Mouse (Mus musculus) intestine, embryonic 15.5 days (tissue): ENCODE measurements around the gene Rtf1. TPM values are rescaled to one million over a fixed set of nuclear protein-coding genes. Genes with fewer than 3 reads are reported as not detected.
A peak's percentile ranks its signal among the peaks of the same experiment; 100 is the strongest.

Experiments used
- ATAC-seq: fragments of 200-750 bp; cut with Nextera tagmentation; 2 replicates; pipeline ENCODE4 v1.8.0; 2017; ENCODE audit warnings: moderate TSS enrichment, moderate library complexity
- H3K27ac ChIP-seq: fragments of 300-500 bp; sonication (generic); 2 replicates; pipeline ENCODE4 v1.5.1; 2015; ENCODE audit warnings: mild to moderate bottlenecking, inconsistent platforms
- H3K27me3 ChIP-seq: fragments of 300-500 bp; sonication (generic); replicated peaks from 2 replicates; pipeline ENCODE4 v1.6.1; 2015; ENCODE audit warnings: inconsistent platforms
- H3K36me3 ChIP-seq: fragments of 300-500 bp; sonication (generic); 2 replicates; pipeline ENCODE4 v1.6.1; 2015; ENCODE audit warnings: inconsistent platforms
- H3K4me1 ChIP-seq: fragments of 300-500 bp; sonication (generic); replicated peaks from 2 replicates; pipeline ENCODE4 v1.6.1; 2015; ENCODE audit warnings: inconsistent platforms
- H3K4me2 ChIP-seq: fragments of 300-500 bp; sonication (generic); replicated peaks from 2 replicates; pipeline ENCODE4 v1.6.1; 2015; ENCODE audit warnings: mild to moderate bottlenecking, inconsistent platforms
- H3K4me3 ChIP-seq: fragments of 300-500 bp; sonication (generic); replicated peaks from 2 replicates; pipeline ENCODE4 v1.5.1; 2015; ENCODE audit warnings: inconsistent platforms
- H3K9ac ChIP-seq: fragments of 300-500 bp; sonication (generic); 2 replicates; pipeline ENCODE4 v1.6.1; 2015; ENCODE audit warnings: inconsistent platforms
- H3K9me3 ChIP-seq: fragments of 300-500 bp; sonication (generic); 2 replicates; pipeline ENCODE4 v1.6.1; 2016; ENCODE audit warnings: inconsistent platforms
- WGBS: fragments of 180-500 bp; shearing (Covaris S2); methylation state at CpG from one replicate; pipeline ENCODE4 v1.1.7; 2015; 5-methylcytosine and 5-hydroxymethylcytosine counted together
- polyA plus RNA-seq: library from polyadenylated mRNA; unstranded; fragments of >200 nt; fragmentation: Nextera tagmentation; extraction: Ambion mirVana; gene quantifications from 2 replicates; pipeline ENCODE4 v1.2.1, GENCODE M21; 2015

Rtf1 gene
- polyA plus RNA-seq, 1 experiment from 2014 or later = 34.8 TPM

DNA sequence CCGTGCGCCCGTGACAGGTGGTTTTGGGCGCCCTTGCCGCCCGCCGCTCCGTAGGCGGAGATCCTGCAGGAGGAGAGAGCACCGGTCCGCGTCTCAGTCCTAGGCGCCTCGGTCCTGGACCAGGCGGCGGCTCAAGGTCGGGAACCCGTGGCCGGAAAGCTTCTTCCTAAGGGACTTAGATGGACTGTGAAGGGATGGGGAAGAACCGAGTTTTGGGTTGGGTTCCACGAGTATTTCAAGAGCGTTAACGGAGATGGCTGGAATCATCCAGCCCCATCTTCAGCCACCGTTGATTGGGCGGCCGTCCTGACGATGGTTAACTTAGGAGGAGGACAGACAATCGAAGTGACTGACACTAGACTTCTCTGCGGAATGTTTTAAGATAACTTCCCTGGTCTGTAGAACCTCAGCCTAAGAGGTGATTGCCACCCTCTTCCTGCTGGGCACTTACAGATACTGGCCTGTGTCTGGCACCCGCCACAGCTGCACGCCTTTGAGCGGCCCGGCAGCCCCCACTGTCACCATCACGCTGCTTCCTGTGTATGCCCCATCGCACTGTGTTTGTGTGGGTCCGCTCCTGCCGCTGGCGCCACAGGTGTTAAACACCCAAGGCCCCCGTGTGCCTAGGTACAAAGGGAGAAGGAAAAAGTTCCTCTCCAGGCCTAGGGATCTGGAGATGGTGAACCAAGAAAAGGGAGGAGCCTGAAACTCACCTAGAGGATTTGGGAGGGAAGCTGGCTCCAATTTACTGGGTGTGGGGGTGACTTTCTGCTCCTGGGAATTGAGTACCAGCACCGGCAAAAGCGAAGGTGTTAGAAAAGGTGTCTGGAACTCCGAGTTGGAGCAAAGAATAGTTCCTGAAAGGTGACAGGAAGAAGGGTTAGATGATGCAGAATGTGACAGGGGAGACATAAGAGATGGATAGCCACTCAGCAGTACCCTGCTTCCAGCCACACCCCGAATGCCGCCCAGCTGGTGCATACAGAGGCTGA lies 84.3 kb downstream of the Rtf1 start:
- ATAC-seq = peak; percentile 16
- peak overlapping the region; percentile 63; the same call in 1 of the 2 replicates for H3K9ac ChIP-seq
- H3K36me3 ChIP-seq = peaks cover 2% of the 10 kb centered on the region; the same call in 1 of the 2 replicates
- peak overlapping the region; percentile 65 for H3K4me3 ChIP-seq
- H3K27ac ChIP-seq = no peak overlapping the region
- WGBS = 7% methylated on average over 44 of the region's 44 CpGs
- H3K4me2 ChIP-seq = peak overlapping the region; percentile 99
- peaks cover 16% of the 10 kb centered on the region for H3K4me1 ChIP-seq
- peaks cover 43% of the 10 kb centered on the region for H3K27me3 ChIP-seq
- H3K9me3 ChIP-seq = no peaks in the 10 kb centered on the region

DNA sequence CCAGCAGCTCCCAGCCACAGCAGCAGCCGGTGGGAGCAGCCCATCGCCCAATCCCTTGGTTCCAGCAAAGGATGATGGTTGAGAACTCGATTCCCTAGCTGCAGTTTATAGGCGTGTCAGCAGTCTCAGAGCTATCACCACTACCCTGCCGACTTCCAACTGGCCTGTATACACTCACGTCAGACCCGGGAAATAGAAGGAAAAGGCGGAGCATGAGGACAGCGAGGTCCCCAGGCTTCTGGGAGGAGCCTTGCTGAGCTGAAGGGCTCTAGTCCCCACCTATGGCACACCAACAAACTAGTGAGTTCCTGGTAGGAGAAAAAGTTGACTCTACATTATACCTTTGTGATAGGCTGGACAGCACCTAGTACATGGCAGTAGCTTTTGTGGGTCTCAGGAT lies 85.4 kb downstream of the Rtf1 start, which contains the start of gene Ltk:
Gene Ltk, minus strand, starts transcription at position 181 of the 400 bp plus-strand sequence.
- Histone ChIP-seq H3K27ac (no peak within 1 kb of the TSS), H3K4me1 (peaks cover 16% of the 10 kb centered on the region), H3K9ac (no peak within 1 kb of the TSS), H3K4me2 (peak within 1 kb of the TSS; percentile 99), H3K9me3 (no peaks in the 10 kb centered on the region), H3K27me3 (peaks cover 43% of the 10 kb centered on the region), H3K4me3 (no peak within 1 kb of the TSS), H3K36me3 (peaks cover 9% of the 10 kb centered on the region; the same call in 1 of the 2 replicates)
- 12% methylated on average over 9 of the region's 9 CpGs for WGBS
- peak; percentile 14; the same call in 1 of the 2 replicates for ATAC-seq

DNA sequence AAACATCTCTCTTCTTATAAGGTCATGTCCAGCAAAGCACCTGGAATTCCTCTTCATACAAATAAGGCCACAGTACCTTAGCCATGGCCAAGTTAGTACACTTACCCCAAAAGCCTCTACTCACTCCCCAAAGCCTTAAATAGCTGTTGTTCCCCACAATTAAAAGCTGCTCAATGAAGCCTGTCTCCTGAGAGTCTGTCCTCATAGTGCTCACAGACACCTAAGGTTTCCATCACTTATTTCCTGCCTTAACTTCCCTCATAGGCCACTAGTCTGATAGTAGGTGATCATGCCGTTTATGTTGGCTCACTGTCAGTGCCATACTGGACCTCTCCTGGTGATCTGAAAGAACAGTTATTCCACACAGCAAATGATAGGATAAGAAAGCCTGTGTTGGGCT lies 87.4 kb downstream of the Rtf1 start:
- WGBS = 69% methylated on average over 1 of the region's 1 CpGs
- Histone ChIP-seq H3K9ac (no peak overlapping the region), H3K36me3 (peaks cover 18% of the 10 kb centered on the region; the same call in 1 of the 2 replicates), H3K9me3 (no peaks in the 10 kb centered on the region), H3K27ac (no peak overlapping the region), H3K4me2 (no peak overlapping the region), H3K27me3 (peaks cover 30% of the 10 kb centered on the region), H3K4me3 (no peak overlapping the region), H3K4me1 (peaks cover 16% of the 10 kb centered on the region)
- no peak for ATAC-seq

DNA sequence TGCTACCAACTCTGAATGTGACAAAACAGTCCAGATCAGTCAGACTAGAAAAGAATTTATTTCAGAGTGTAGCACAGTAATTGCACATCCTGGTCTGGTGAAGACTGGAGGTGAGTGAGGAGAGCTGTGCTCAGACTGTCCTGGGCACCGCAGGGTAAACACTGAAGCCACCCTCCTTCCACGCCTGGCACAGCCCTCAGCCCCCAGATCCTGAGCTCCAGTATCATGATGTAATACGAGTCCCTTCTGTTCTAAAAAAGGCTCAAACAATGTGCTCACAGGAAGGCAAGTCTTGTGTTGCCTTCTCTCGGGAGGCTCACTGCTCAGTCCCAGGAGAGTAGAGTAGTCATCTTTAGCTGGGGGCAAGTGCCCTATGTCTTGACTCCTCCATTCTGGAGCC lies 89.1 kb downstream of the Rtf1 start:
- H3K27ac ChIP-seq = no peak overlapping the region
- H3K27me3 ChIP-seq = peaks cover 14% of the 10 kb centered on the region
- ATAC-seq = no peak
- no peak overlapping the region for H3K4me2 ChIP-seq
- H3K9ac ChIP-seq = no peak overlapping the region
- H3K4me3 ChIP-seq = no peak overlapping the region
- H3K36me3 ChIP-seq = peaks cover 27% of the 10 kb centered on the region
- WGBS = 74% methylated on average over 4 of the region's 4 CpGs
- 0 out of 2 replicates have a peak, but pooled peaks cover 3% of the 10 kb centered on the region for H3K4me1 ChIP-seq
- H3K9me3 ChIP-seq = no peaks in the 10 kb centered on the region

DNA sequence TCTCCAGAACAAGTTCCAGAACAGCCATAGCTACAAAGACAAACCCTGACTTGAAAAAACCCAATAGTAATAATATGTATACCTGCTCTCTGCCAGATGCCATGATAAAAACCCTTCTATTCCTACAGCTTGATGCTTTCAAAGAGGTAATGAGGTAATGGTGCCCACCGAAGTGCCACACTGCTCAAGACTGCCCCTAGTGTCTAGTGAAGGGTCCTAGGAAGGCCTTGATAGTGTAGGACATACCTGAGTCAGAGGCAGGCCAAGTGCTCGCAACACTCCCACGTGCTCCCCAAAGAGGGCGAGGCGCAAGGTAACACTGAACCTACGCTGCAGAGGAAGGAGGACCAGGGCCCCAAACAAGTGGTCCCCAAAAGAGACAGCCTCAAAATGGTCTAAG lies 92.4 kb downstream of the Rtf1 start:
- peaks cover 53% of the 10 kb centered on the region for H3K36me3 ChIP-seq
- no peaks in the 10 kb centered on the region for H3K27me3 ChIP-seq
- no peaks in the 10 kb centered on the region for H3K9me3 ChIP-seq
- H3K4me1 ChIP-seq = no peaks in the 10 kb centered on the region
- H3K9ac ChIP-seq = no peak overlapping the region
- 91% methylated on average over 6 of the region's 6 CpGs for WGBS
- no peak overlapping the region for H3K27ac ChIP-seq
- no peak overlapping the region for H3K4me2 ChIP-seq
- H3K4me3 ChIP-seq = no peak overlapping the region
- 0 out of 2 replicates have a peak, but pooled peaks have one; percentile 23 for ATAC-seq

Other genes starting within 250 kb of the Rtf1 start
- 4.0 and 4.4 TPM in 2 replicates for gene Ino80, start 197.4 kb upstream of the Rtf1 start, polyA plus RNA-seq
- gene Exd1, start 127.4 kb upstream of the Rtf1 start, polyA plus RNA-seq = 0.18 and 0.25 TPM in 2 replicates
- 53.6 and 54.9 TPM in 2 replicates for gene Chp1, start 127.4 kb upstream of the Rtf1 start, polyA plus RNA-seq
- 56.6 and 65.4 TPM in 2 replicates for gene Nusap1, start 56.8 kb upstream of the Rtf1 start, polyA plus RNA-seq
- 21.0 and 22.8 TPM in 2 replicates for gene Oip5, start 56.6 kb upstream of the Rtf1 start, polyA plus RNA-seq
- 50.0 and 51.6 TPM in 2 replicates for gene Ndufaf1, start 12.2 kb upstream of the Rtf1 start, polyA plus RNA-seq
- 9.5 and 9.7 TPM in 2 replicates for gene Itpka, start 67.3 kb downstream of the Rtf1 start, polyA plus RNA-seq
- 0.87 and 1.4 TPM in 2 replicates for gene Ltk, start 85.4 kb downstream of the Rtf1 start, polyA plus RNA-seq
- gene Rpap1, start 112.5 kb downstream of the Rtf1 start, polyA plus RNA-seq = 24.2 and 24.8 TPM in 2 replicates
- 14.7 and 15.5 TPM in 2 replicates for gene Tyro3, start 122.7 kb downstream of the Rtf1 start, polyA plus RNA-seq
- 20.3 and 23.7 TPM in 2 replicates for gene Mga, start 222.2 kb downstream of the Rtf1 start, polyA plus RNA-seq